Mouse (Mus musculus): Measurements from ENCODE around the gene Ptprm.

Ptprm gene

GRCm38 (mm10) chr17:67006740-67007385 is 347.4 kb downstream of the Ptprm start:
- DNase-seq (ENCODE audit: extremely low spot score, low read depth, low spot score) = no peak

- DNase-seq (ENCODE audit: extremely low spot score, low read depth, low spot score) = no peak
Observed at GRCm38 (mm10) chr17:66996882-66997281, 357.4 kb downstream of the Ptprm start.

- DNase-seq (ENCODE audit: extremely low spot score, low read depth, low spot score) = no peak
Observed at GRCm38 (mm10) chr17:66996016-66996415, 358.2 kb downstream of the Ptprm start.

GRCm38 (mm10) chr17:66991815-66992214 is 362.4 kb downstream of the Ptprm start:
- no peak for DNase-seq (ENCODE audit: extremely low spot score, low read depth, low spot score)

GRCm38 (mm10) chr17:66990761-66991160 is 363.5 kb downstream of the Ptprm start:
- DNase-seq (ENCODE audit: extremely low spot score, low read depth, low spot score) = no peak

GRCm38 (mm10) chr17:66988014-66988413 is 366.2 kb downstream of the Ptprm start:
- DNase-seq (ENCODE audit: extremely low spot score, low read depth, low spot score) = no peak

- DNase-seq (ENCODE audit: extremely low spot score, low read depth, low spot score) = no peak
Observed at GRCm38 (mm10) chr17:66981649-66982048, 372.6 kb downstream of the Ptprm start.

GRCm38 (mm10) chr17:66979971-66980370 is 374.3 kb downstream of the Ptprm start:
- no peak for DNase-seq (ENCODE audit: extremely low spot score, low read depth, low spot score)

- no peak for DNase-seq (ENCODE audit: extremely low spot score, low read depth, low spot score)
Observed at GRCm38 (mm10) chr17:66976490-66976889, 377.8 kb downstream of the Ptprm start.

GRCm38 (mm10) chr17:66972976-66973375 is 381.3 kb downstream of the Ptprm start:
- DNase-seq (ENCODE audit: extremely low spot score, low read depth, low spot score) = no peak

- DNase-seq (ENCODE audit: extremely low spot score, low read depth, low spot score) = no peak
Observed at GRCm38 (mm10) chr17:66960986-66961385, 393.3 kb downstream of the Ptprm start.

- no peak for DNase-seq (ENCODE audit: extremely low spot score, low read depth, low spot score)
Observed at GRCm38 (mm10) chr17:66960557-66960956, 393.7 kb downstream of the Ptprm start.

GRCm38 (mm10) chr17:66959815-66960214 is 394.4 kb downstream of the Ptprm start:
- no peak for DNase-seq (ENCODE audit: extremely low spot score, low read depth, low spot score)

GRCm38 (mm10) chr17:66958766-66959165 is 395.5 kb downstream of the Ptprm start:
- no peak for DNase-seq (ENCODE audit: extremely low spot score, low read depth, low spot score)

- DNase-seq (ENCODE audit: extremely low spot score, low read depth, low spot score) = no peak
Observed at GRCm38 (mm10) chr17:66944498-66944897, 409.8 kb downstream of the Ptprm start.

GRCm38 (mm10) chr17:66943539-66943938 is 410.7 kb downstream of the Ptprm start:
- DNase-seq (ENCODE audit: extremely low spot score, low read depth, low spot score) = no peak

- no peak for DNase-seq (ENCODE audit: extremely low spot score, low read depth, low spot score)
Observed at GRCm38 (mm10) chr17:66925611-66926010, 428.6 kb downstream of the Ptprm start.

- DNase-seq (ENCODE audit: extremely low spot score, low read depth, low spot score) = no peak
Observed at GRCm38 (mm10) chr17:66914696-66915095, 439.6 kb downstream of the Ptprm start.

- DNase-seq (ENCODE audit: extremely low spot score, low read depth, low spot score) = no peak
Observed at GRCm38 (mm10) chr17:66912533-66912932, 441.7 kb downstream of the Ptprm start.

- no peak for DNase-seq (ENCODE audit: extremely low spot score, low read depth, low spot score)
Observed at GRCm38 (mm10) chr17:66912120-66912519, 442.1 kb downstream of the Ptprm start.

GRCm38 (mm10) chr17:66909901-66910300 is 444.4 kb downstream of the Ptprm start:
- DNase-seq (ENCODE audit: extremely low spot score, low read depth, low spot score) = no peak

GRCm38 (mm10) chr17:66908921-66909320 is 445.3 kb downstream of the Ptprm start:
- no peak for DNase-seq (ENCODE audit: extremely low spot score, low read depth, low spot score)

- no peak for DNase-seq (ENCODE audit: extremely low spot score, low read depth, low spot score)
Observed at GRCm38 (mm10) chr17:66894181-66894580, 460.1 kb downstream of the Ptprm start.

Data from hindlimb bud, embryonic 11.5 days (tissue).